Mouse (Mus musculus): Measurements from ENCODE around the gene 4930518I15Rik. TPM values are rescaled to one million over a fixed set of nuclear protein-coding genes. Genes with fewer than 3 reads are reported as not detected.
"Not testable (repeated sequence)": the region's sequence is repeated elsewhere in the genome, so short reads cannot be mapped to it uniquely, and the experiment has no call there.

4930518I15Rik gene
- total and polyA plus RNA-seq, 3 experiments: 0.23 to 0.60 TPM; not detected in 1

DNA sequence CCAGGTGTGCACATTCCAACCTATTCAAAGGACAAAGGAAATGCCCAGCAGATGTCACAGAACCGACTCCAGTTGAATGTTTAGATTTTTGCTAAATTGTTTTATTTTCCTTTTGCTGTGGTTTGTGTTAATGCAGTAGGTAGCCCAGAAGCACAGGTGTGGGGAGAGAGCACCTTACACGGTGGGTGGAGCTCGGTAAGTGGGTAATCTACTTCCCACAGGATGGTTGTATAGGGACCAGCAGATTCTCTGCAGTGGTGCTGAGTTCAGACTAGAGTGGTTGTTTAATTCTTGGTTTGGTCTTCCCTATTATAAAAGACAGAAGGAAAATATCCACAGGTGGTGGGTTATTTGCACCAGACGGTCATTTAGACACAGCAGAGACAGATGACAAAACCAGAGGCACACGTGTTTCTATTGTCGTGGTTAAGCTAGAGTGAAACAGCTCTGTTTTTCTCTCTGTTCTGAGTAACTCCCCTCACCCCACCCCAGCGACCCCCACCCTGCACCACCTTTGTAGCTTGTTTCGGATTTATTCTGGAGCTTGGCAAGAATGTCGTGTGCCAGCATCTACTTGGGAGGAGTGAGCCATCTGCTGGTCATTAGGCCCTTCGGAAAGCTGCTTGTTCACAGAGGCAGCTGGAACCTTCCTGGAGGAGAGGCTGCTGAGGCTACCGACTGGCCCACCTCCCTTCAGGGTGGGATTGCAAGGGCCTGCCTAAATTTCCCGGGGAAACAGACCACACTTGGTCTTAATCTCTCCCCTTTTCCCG lies 3.6 kb downstream of the 4930518I15Rik start:
- not testable (repeated sequence) for H3K36me3 ChIP-seq (ENCODE audit: control insufficient read depth in 1 of 2, insufficient read depth in 2 of 2, low read length in 2 of 2); H3K9me3 ChIP-seq (replicated peaks; ENCODE audit: insufficient read depth, low read length); DNase-seq (ENCODE audit: low read depth, low spot score); H3K9ac ChIP-seq (ENCODE audit: control insufficient read depth, low read depth, low read length, poor library complexity, severe bottlenecking); H3K27me3 ChIP-seq (ENCODE audit: control insufficient read depth in 1 of 2, insufficient read depth in 2 of 2, low read length in 2 of 2); H3K4me1 ChIP-seq (ENCODE audit: control insufficient read depth in 1 of 2, insufficient read depth in 2 of 2, low read length in 2 of 2); H3K79me2 ChIP-seq (ENCODE audit: control insufficient read depth, insufficient read depth, low read length, poor library complexity); H3K27ac ChIP-seq (ENCODE audit: control insufficient read depth, low read depth, low read length); H3K4me3 ChIP-seq (ENCODE audit: control insufficient read depth in 1 of 2, insufficient read depth in 1 of 2, low read depth in 2 of 2, low read length in 2 of 2)
- TF ChIP-seq CTCF (IDR thresholded peaks at IDR 0.05 in 2 of 3, conservative IDR thresholded peaks at IDR 0.05 in 1 of 3; ENCODE audit: control insufficient read depth in 1 of 3, insufficient read depth in 1 of 3, low read depth in 2 of 3, low read length in 3 of 3, poor library complexity in 1 of 3, severe bottlenecking in 1 of 3): peak in 2 of 3 experiments; percentile 10 to 21; a peak in 2 of 6 replicates
- TF ChIP-seq SMC3 (IDR thresholded peaks at IDR 0.05; ENCODE audit: low read depth, low read length): peak; percentile 14; the same call in 1 of the 2 replicates

GRCm38 (mm10) chr2:156853584-156853983 lies 4.2 kb downstream of the 4930518I15Rik start:
- not testable (repeated sequence) for H3K27me3 ChIP-seq (ENCODE audit: control insufficient read depth in 1 of 2, insufficient read depth in 2 of 2, low read length in 2 of 2); H3K79me2 ChIP-seq (ENCODE audit: control insufficient read depth, insufficient read depth, low read length, poor library complexity); H3K4me1 ChIP-seq (ENCODE audit: control insufficient read depth in 1 of 2, insufficient read depth in 2 of 2, low read length in 2 of 2); H3K36me3 ChIP-seq (ENCODE audit: control insufficient read depth in 1 of 2, insufficient read depth in 2 of 2, low read length in 2 of 2); DNase-seq (ENCODE audit: low read depth, low spot score); H3K27ac ChIP-seq (ENCODE audit: control insufficient read depth, low read depth, low read length); H3K9me3 ChIP-seq (replicated peaks; ENCODE audit: insufficient read depth, low read length); H3K4me3 ChIP-seq (ENCODE audit: control insufficient read depth in 1 of 2, insufficient read depth in 1 of 2, low read depth in 2 of 2, low read length in 2 of 2); H3K9ac ChIP-seq (ENCODE audit: control insufficient read depth, low read depth, low read length, poor library complexity, severe bottlenecking)

DNA sequence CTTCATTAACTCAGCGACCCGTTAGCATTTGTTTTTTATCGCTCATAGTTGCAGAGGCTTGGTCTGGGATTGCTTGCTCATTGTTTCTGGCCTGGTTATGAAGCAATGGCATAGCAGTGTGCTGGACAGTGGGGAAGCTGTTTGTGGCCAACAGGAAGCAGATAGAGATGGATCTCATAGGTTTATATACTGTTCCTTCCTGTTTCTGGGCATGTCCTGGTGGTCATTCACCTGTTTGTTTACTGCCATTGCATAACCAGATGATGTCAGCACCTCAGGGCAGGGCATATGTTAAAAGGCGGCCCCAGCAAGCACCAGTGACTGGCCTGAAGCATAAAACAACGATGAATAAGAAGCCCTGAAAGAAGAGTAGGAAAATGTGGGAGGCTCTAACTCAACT lies 7.2 kb downstream of the 4930518I15Rik start:
- no peak overlapping the region for H3K9ac ChIP-seq (ENCODE audit: control insufficient read depth, low read depth, low read length, poor library complexity, severe bottlenecking)
- no peak overlapping the region for H3K4me3 ChIP-seq (ENCODE audit: control insufficient read depth in 1 of 2, insufficient read depth in 1 of 2, low read depth in 2 of 2, low read length in 2 of 2)
- no peaks in the 10 kb centered on the region for H3K9me3 ChIP-seq (replicated peaks; ENCODE audit: insufficient read depth, low read length)
- H3K27ac ChIP-seq (ENCODE audit: control insufficient read depth, low read depth, low read length): no peak overlapping the region
- TF ChIP-seq UBTF (IDR thresholded peaks at IDR 0.05; ENCODE audit: borderline replicate concordance, insufficient read depth, low read depth, low read length) (no peak), HCFC1 (IDR thresholded peaks at IDR 0.05; ENCODE audit: low read depth, low read length) (no peak), POLR2A (IDR thresholded peaks at IDR 0.05; ENCODE audit: control insufficient read depth in 1 of 2, insufficient read depth in 1 of 2, low read depth in 1 of 2, low read length in 2 of 2, poor library complexity in 1 of 2) (no peak)
- peaks cover 7 to 19% of the 10 kb centered on the region in 2 experiments for H3K36me3 ChIP-seq (ENCODE audit: control insufficient read depth in 1 of 2, insufficient read depth in 2 of 2, low read length in 2 of 2)
- peaks cover 0 to 9% of the 10 kb centered on the region in 2 experiments; a peak in 1 of 4 replicates for H3K4me1 ChIP-seq (ENCODE audit: control insufficient read depth in 1 of 2, insufficient read depth in 2 of 2, low read length in 2 of 2)
- peaks cover 5% of the 10 kb centered on the region; the same call in 1 of the 2 replicates for H3K79me2 ChIP-seq (ENCODE audit: control insufficient read depth, insufficient read depth, low read length, poor library complexity)
- no peak for DNase-seq (ENCODE audit: low read depth, low spot score)
- no peaks in the 10 kb centered on the region for H3K27me3 ChIP-seq (ENCODE audit: control insufficient read depth in 1 of 2, insufficient read depth in 2 of 2, low read length in 2 of 2)

- Histone ChIP-seq H3K9me3 (replicated peaks; ENCODE audit: insufficient read depth, low read length) (no peaks in the 10 kb centered on the region), H3K9ac (ENCODE audit: control insufficient read depth, low read depth, low read length, poor library complexity, severe bottlenecking) (no peak overlapping the region), H3K79me2 (ENCODE audit: control insufficient read depth, insufficient read depth, low read length, poor library complexity) (peaks cover 15% of the 10 kb centered on the region), H3K4me1 (ENCODE audit: control insufficient read depth in 1 of 2, insufficient read depth in 2 of 2, low read length in 2 of 2) (peaks cover 0 to 9% of the 10 kb centered on the region in 2 experiments; a peak in 1 of 4 replicates), H3K4me3 (ENCODE audit: control insufficient read depth in 1 of 2, insufficient read depth in 1 of 2, low read depth in 2 of 2, low read length in 2 of 2) (no peak overlapping the region), H3K27me3 (ENCODE audit: control insufficient read depth in 1 of 2, insufficient read depth in 2 of 2, low read length in 2 of 2) (no peaks in the 10 kb centered on the region), H3K27ac (ENCODE audit: control insufficient read depth, low read depth, low read length) (no peak overlapping the region), H3K36me3 (ENCODE audit: control insufficient read depth in 1 of 2, insufficient read depth in 2 of 2, low read length in 2 of 2) (peaks cover 7 to 23% of the 10 kb centered on the region in 2 experiments)
- peak; percentile 40 for DNase-seq (ENCODE audit: low read depth, low spot score)
- TF ChIP-seq HCFC1 (IDR thresholded peaks at IDR 0.05; ENCODE audit: low read depth, low read length) (no peak), RCOR1 (IDR thresholded peaks at IDR 0.05; ENCODE audit: low read depth, low read length) (peak; percentile 85), MAFK (IDR thresholded peaks at IDR 0.05; ENCODE audit: borderline replicate concordance, low read depth, low read length) (no peak), EP300 (IDR thresholded peaks at IDR 0.05; ENCODE audit: low read depth in 1 of 2, low read length in 2 of 2) (peak; percentile 20 to 44; a peak in 2 of 4 replicates), GATA1 (IDR thresholded peaks at IDR 0.05; ENCODE audit: low read depth, low read length) (peak; percentile 63), TAL1 (IDR thresholded peaks at IDR 0.05; ENCODE audit: low read length) (no peak), BHLHE40 (IDR thresholded peaks at IDR 0.05; ENCODE audit: borderline replicate concordance, low read depth, low read length) (no peak), E2F4 (IDR thresholded peaks at IDR 0.05; ENCODE audit: borderline replicate concordance, low read depth, low read length) (no peak), ELF1 (IDR thresholded peaks at IDR 0.05; ENCODE audit: low read depth, low read length) (no peak), GABPA (IDR thresholded peaks at IDR 0.05; ENCODE audit: low read depth, low read length) (no peak)
Observed at GRCm38 (mm10) chr2:156848526-156849182, 9.1 kb downstream of the 4930518I15Rik start.

Measured in MEL (cell line).